Mouse (Mus musculus) adrenal gland, postnatal 10 days (tissue): ENCODE measurements at regions not wholly inside any gene's neighbourhood (a gene's known extent, or its start where the extent isn't known, plus 50 kb on each side); places are given as distances from the start of the nearest gene placed in this dataset.

Experiments used
- DNase-seq: peaks from one replicate; pipeline ENCODE4 v3.0.0; 2021; ENCODE audit warnings: mixed read lengths

DNA sequence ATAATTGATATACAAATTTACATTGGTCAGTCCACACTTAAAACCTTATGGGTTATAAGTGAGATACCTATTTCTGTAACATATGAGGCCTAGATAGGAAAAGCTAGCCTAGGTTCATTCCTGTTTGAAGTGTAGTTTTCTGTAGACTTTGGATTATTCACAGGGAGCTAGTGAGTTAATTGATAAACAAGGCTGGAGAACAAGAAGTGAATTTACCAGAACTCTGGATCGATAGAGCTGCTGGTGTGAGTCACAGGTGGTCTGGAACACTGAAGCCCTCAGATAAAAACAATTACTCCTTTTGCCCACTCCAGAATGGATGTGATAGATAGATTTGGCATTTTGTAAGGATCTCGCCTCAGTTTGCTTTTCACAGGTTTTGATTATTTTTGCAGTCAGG lies 62.0 kb upstream of the Rtl1 start:
- DNase-seq, result no peak

- no peak for DNase-seq
These were observed 74.6 kb upstream of the Rtl1 start for GRCm38 (mm10) chr12:109674766-109675165.

- peak; percentile 42 for DNase-seq
These were observed 93.9 kb upstream of the Rtl1 start for GRCm38 (mm10) chr12:109694046-109694445.

GRCm38 (mm10) chr12:109694801-109695430 lies 94.8 kb upstream of the Rtl1 start:
- DNase-seq, result no peak

DNA sequence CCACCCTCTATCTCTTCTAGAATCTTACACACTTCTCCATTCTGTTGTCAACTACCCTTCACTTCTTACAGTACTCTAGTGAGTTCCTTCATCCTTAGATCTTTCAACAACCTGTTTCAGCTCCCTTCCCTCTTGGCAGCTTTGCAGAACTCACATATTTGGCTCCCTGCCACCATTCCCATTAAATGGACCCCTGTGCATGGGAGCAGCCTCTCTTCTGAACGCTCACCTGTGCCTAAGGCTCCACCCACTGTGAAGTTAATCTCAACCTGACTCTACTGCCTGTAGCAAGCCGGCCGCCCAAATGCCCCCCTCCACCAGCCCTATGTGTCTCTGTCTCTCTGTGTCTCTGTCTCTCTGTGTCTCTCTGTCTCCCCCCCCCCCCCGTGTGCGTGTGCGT lies 106.7 kb upstream of the Rtl1 start:
- no peak for DNase-seq

- no peak for DNase-seq
These were observed 109.5 kb upstream of the Rtl1 start for GRCm38 (mm10) chr12:109709661-109710060.

DNA sequence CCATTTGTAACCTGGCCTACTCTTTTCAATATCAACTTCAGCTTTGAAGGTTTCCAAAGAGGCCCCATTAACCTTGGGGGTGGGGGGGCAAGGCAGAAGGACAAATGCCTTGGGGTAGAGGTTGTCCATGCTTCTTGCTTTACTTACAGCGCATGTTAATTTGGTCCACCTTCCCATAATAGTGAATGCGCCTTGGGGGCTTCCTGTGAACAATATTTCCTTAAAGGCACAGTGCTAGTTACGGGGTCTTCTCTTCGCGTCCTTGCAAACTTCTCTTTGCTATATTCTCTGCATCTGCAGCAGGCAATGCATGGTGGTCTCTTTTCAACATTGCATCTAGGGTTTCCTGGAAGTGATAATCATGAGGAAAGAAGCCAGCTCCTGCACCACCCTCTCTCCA lies 111.3 kb upstream of the Rtl1 start:
- DNase-seq, result no peak

DNA sequence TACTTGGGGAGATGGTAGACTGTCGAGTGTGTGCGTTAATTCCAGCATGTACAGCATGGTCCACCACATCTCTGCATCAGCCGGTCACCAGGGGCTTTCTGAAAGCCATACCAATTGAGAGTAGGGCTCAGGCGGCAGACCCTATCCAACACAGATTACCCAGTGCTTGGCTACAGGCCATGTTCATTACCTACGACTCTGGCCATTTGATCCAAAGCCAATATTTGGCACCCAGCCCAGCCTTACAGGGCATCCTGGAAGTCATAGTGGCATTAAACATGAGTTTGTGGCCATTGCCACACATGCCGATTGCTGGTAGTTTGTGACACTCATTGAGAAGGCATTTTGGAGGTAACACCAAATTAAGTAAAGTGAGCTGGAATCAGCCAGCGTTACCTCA lies 111.8 kb upstream of the Rtl1 start:
- no peak for DNase-seq

- no peak for DNase-seq
These were observed 112.3 kb upstream of the Rtl1 start for GRCm38 (mm10) chr12:109712386-109712785.

- DNase-seq, result no peak
These were observed 112.9 kb upstream of the Rtl1 start for GRCm38 (mm10) chr12:109713041-109713440.

GRCm38 (mm10) chr12:109714061-109714460 lies 113.9 kb upstream of the Rtl1 start:
- no peak for DNase-seq

DNA sequence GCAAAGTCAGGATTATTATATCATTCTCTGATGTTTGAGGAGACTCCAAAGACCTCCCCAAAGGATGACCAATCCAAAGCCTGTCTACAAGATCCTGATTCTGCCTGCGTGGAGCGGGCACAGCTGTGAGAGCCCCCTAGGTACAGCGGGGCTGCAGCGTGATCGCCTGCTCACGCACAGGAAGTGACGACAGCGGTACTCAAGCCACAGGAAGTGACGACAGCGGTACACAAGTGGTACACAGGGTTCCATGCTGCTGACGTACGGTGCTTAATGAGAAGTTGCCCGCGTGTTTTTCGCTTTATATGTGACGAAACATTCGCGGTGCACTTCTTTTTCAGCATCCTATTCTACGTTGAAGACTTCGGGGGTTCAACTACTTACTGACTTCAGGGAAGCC lies 116.9 kb upstream of the Rtl1 start:
- no peak for DNase-seq

- no peak for DNase-seq
These were observed 117.9 kb upstream of the Rtl1 start for GRCm38 (mm10) chr12:109718036-109718435.

- no peak for DNase-seq
These were observed 138.1 kb upstream of the Rtl1 start for GRCm38 (mm10) chr12:109738201-109738600.

GRCm38 (mm10) chr12:109738911-109739310 lies 138.8 kb upstream of the Rtl1 start:
- DNase-seq, result no peak

GRCm38 (mm10) chr12:109742486-109742885 lies 142.4 kb upstream of the Rtl1 start:
- DNase-seq, result no peak

- DNase-seq, result no peak
These were observed 143.0 kb upstream of the Rtl1 start for GRCm38 (mm10) chr12:109743036-109743650.

- no peak for DNase-seq
These were observed 144.1 kb upstream of the Rtl1 start for GRCm38 (mm10) chr12:109744186-109744585.

GRCm38 (mm10) chr12:109745731-109746484 lies 145.8 kb upstream of the Rtl1 start:
- no peak for DNase-seq

DNA sequence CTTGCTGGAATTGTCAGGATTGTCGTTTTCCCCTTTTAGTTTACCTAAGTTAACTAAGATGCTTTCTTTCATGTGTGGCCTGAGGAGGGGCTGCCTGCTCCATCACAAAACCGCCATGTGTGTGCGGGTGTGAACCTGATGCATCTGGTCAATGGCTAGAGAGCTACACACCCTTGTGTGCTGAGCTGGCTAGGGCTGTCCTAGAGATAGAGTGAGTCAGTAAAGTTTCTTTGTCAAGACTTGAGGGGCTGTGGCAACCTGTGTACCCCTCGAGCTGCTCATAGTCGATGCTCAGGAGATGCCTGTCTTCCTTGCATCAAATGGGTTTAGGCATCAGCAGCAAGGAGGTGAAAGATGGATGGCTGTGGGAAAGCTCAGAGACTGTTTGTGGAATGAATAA lies 147.1 kb upstream of the Rtl1 start:
- no peak for DNase-seq

- DNase-seq, result no peak
These were observed 147.6 kb upstream of the Rtl1 start for GRCm38 (mm10) chr12:109747776-109748175.

DNA sequence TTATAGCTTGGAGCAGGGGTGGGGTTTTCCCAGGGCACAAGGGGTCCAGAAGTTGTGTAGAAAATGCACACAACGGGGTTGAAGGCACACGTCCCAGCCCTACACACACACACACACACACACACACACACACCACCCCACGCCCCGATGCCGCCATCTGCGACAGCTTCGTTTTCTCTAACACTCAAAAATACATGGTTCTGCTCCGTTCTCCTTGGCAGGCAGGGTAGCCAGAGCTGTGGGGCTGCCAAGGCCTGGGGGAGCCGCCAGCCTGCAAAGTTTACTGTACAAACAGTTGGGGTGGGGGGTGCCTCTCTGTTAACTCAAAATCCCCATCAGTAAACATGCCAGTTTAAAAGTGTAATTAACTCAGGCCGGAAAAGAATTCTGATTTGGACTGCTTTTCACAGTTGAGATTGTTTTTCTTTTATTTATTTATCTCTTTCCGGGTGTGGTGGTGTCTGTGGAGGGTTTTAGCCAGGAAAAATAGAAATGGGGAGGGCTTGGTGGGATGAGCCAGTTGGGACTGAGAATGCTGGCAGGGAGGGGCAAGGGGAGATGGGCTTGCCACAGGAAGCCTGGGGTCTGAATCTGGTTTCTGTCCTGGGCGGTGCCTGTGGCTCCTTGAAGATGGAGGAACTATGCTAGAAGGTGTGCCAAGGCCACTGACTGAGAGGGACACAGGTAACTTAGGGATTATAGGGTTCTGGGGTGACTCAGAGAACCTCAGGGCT lies 148.4 kb upstream of the Rtl1 start:
- no peak for DNase-seq

GRCm38 (mm10) chr12:109749256-109749655 lies 149.1 kb upstream of the Rtl1 start:
- DNase-seq, result no peak
